Mouse (Mus musculus) small intestine, adult 2 months (tissue): ENCODE data around the gene Bcr. TPM values are rescaled to one million over a fixed set of nuclear protein-coding genes. Genes with fewer than 3 reads are reported as not detected.
A peak's percentile ranks its signal among the peaks of the same experiment; 100 is the strongest.

Experiments
- H3K27ac ChIP-seq: fragments of 200-500 bp; 2 replicates; pipeline ENCODE4 v1.5.1; 2012; ENCODE audit warnings: low read depth, low read length, control low read depth, inconsistent platforms; ENCODE audit not compliant: insufficient read depth
- H3K27me3 ChIP-seq: fragments of 200-500 bp; 2 replicates; pipeline ENCODE4 v1.6.1; 2012; ENCODE audit warnings: mild to moderate bottlenecking, moderate library complexity, low read length, inconsistent platforms; ENCODE audit not compliant: control insufficient read depth, insufficient read depth
- H3K36me3 ChIP-seq: fragments of 200-500 bp; 2 replicates; pipeline ENCODE4 v1.6.1; 2012; ENCODE audit warnings: mild to moderate bottlenecking, low read length, control low read depth, inconsistent platforms; ENCODE audit not compliant: control insufficient read depth, insufficient read depth
- H3K4me1 ChIP-seq: fragments of 200-500 bp; 2 replicates; pipeline ENCODE4 v1.6.1; 2012; ENCODE audit warnings: low read length, inconsistent platforms, mixed read lengths; ENCODE audit not compliant: control insufficient read depth, insufficient read depth, insufficient read length
- H3K4me3 ChIP-seq: fragments of 200-500 bp; 2 replicates; pipeline ENCODE4 v1.5.1; 2012; ENCODE audit warnings: low read depth, mild to moderate bottlenecking, control low read depth, inconsistent platforms, low read length, moderate library complexity
- CTCF ChIP-seq: fragments of 200-500 bp; IDR thresholded peaks from 2 replicates; pipeline ENCODE4 v1.5.1; 2012; ENCODE audit warnings: low read depth, mild to moderate bottlenecking, control low read depth, inconsistent platforms, low read length, moderate library complexity, mixed read lengths; ENCODE audit not compliant: insufficient replicate concordance, insufficient read length; ENCODE audit errors: extremely low read depth
- POLR2A ChIP-seq: fragments of 200-500 bp; IDR thresholded peaks from 2 replicates; pipeline ENCODE4 v1.6.1; 2012; ENCODE audit warnings: low read depth, mild to moderate bottlenecking, control low read depth, inconsistent platforms, low read length, moderate library complexity
- WGBS: fragments of 180-500 bp; shearing (Covaris S2); methylation state at CpG from one replicate; pipeline ENCODE4 v1.1.7; 2018; 5-methylcytosine and 5-hydroxymethylcytosine counted together
- polyA plus RNA-seq: library from polyadenylated mRNA; depleted of rRNA; stranded (reverse); fragments of >200 nt; gene quantifications from 2 replicates; pipeline ENCODE4 v1.2.3, GENCODE M21; 2012

Gene Bcr
- polyA plus RNA-seq, 1 experiment: 46.9 TPM

DNA sequence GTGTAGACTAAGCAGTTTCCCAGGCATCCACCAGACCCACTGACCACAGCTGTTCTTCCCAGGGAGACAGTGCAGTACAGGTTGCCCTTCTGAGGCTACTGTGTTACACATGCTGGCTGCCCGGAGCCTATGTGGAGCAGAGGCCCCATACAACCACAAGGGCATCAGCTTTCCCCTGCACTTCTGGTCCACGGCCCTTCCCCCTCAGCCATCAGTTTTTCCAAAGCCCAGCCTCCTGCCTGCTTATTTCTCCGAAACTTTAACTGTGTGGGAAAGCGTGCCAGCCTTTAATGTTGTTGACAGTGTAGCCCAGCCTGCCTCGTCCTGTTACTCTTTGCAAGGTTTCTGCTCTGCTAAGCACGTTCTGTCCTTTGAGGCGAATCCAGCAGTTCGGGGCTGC lies 112.7 kb downstream of the Bcr start:
- H3K36me3 ChIP-seq: peaks cover 44% of the 10 kb centered on the region
- TF ChIP-seq POLR2A (no peak), CTCF (no peak)
- H3K27me3 ChIP-seq: no peaks in the 10 kb centered on the region
- H3K4me3 ChIP-seq: no peak overlapping the region
- 76% methylated on average over 8 of the region's 8 CpGs for WGBS
- peak overlapping the region; percentile 48 for H3K27ac ChIP-seq
- peaks cover 2% of the 10 kb centered on the region for H3K4me1 ChIP-seq

DNA sequence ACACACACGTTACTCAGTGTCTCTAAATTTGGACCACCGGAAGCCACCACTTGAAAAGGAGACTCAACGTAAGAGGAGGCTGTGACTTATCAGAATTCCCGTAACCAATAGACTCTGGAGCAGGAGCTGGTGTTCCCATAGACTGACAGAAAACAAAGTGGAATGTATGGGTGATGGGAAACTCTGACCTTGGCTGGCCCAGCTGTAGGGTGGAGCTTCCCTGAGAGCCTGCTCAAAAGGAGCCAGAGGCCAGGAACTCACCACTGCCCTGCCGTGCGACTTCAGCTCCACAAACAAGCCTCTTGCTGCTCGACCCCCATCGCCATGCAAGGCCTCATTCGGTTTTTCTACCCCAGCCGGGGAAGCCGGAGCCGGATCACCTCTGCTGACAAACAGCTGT lies 113.3 kb downstream of the Bcr start:
- no peaks in the 10 kb centered on the region for H3K27me3 ChIP-seq
- peak overlapping the region; percentile 56 for H3K4me3 ChIP-seq
- peaks cover 46% of the 10 kb centered on the region for H3K36me3 ChIP-seq
- peak overlapping the region; percentile 85 for H3K27ac ChIP-seq
- 74% methylated on average over 12 of the region's 12 CpGs for WGBS
- H3K4me1 ChIP-seq: peaks cover 2% of the 10 kb centered on the region
- TF ChIP-seq POLR2A (peak; percentile 33; the same call in 1 of the 2 replicates), CTCF (no peak)

DNA sequence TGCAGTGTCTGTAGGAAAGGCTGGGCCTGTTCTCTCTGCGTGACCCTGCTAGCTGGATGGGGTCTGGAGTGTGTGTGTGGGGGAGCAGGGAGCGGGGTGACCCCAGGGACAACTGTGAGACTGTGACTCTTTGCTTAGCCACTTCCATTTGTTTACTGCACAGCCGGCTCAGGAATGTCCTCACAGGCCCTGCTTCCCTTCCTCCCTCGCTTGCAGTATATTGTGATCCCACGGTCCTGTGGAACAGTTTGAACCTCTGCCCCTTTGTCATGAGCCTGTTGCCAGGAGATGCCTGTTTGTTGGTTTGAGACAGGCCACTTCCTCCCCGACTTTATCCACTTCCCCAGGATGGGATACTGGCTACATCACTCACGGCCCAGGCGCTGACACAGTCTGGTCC lies 116.1 kb downstream of the Bcr start:
- Histone ChIP-seq H3K4me3 (peak overlapping the region; percentile 11), H3K27me3 (no peaks in the 10 kb centered on the region), H3K4me1 (no peaks in the 10 kb centered on the region; the same call in 1 of the 2 replicates), H3K36me3 (peaks cover 63% of the 10 kb centered on the region), H3K27ac (peak overlapping the region; percentile 69)
- TF ChIP-seq CTCF (no peak), POLR2A (no peak)
- 70% methylated on average over 8 of the region's 8 CpGs for WGBS

- WGBS: 92% methylated on average over 5 of the region's 5 CpGs
- H3K36me3 ChIP-seq: peaks cover 77% of the 10 kb centered on the region
- H3K4me3 ChIP-seq: no peak overlapping the region
- TF ChIP-seq POLR2A (no peak), CTCF (no peak)
- H3K27ac ChIP-seq: no peak overlapping the region
- no peaks in the 10 kb centered on the region; the same call in 1 of the 2 replicates for H3K4me1 ChIP-seq
- no peaks in the 10 kb centered on the region for H3K27me3 ChIP-seq
These were observed 118.5 kb downstream of the Bcr start for GRCm38 (mm10) chr10:75178911-75179310.

DNA sequence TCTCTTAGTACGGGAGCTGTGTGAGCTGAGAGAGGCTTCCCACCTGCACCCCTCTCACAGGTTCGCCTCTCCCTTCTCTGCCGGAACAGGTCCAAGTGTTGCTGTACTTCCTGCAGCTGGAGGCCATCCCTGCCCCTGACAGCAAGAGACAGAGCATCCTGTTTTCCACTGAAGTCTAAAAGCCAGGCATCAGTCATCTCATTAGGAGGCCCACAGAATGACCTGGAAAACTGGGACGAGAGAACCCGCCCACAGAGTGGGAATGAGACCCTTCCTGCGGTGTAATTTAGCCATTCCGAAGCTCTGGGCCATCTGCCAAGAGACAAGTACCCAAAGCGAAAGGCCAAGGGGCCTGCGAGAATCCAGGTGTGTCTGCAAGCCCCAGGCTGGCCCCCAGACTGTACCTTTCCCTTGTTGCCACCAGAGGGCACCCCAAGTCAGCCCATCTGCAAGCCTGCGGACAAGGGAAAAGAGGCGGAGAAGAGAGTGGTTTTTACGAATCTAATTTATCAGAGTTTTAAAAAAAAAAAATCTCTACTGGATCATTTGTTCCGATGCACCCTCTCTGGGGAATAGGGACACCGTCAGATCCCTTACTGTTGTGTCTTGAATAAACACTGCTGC lies 121.9 kb downstream of the Bcr start:
- peaks cover 63% of the 10 kb centered on the region for H3K36me3 ChIP-seq
- 16% methylated on average over 14 of the region's 14 CpGs for WGBS
- no peak overlapping the region for H3K4me3 ChIP-seq
- H3K4me1 ChIP-seq: peaks cover under 1% of the 10 kb centered on the region; the same call in 1 of the 2 replicates
- TF ChIP-seq POLR2A: no peak
- peak; percentile 96 for TF ChIP-seq CTCF
- H3K27ac ChIP-seq: no peak overlapping the region
- no peaks in the 10 kb centered on the region for H3K27me3 ChIP-seq

GRCm38 (mm10) chr10:75184826-75185225 lies 124.4 kb downstream of the Bcr start:
- 90% methylated on average over 9 of the region's 9 CpGs for WGBS
- TF ChIP-seq POLR2A (no peak), CTCF (no peak)
- H3K4me1 ChIP-seq: peaks cover 6% of the 10 kb centered on the region; the same call in 1 of the 2 replicates

GRCm38 (mm10) chr10:75186551-75186950 lies 126.2 kb downstream of the Bcr start:
- 47% methylated on average over 6 of the region's 6 CpGs for WGBS
- Histone ChIP-seq H3K27ac (no peak overlapping the region), H3K4me1 (peaks cover 6% of the 10 kb centered on the region; the same call in 1 of the 2 replicates), H3K4me3 (no peak overlapping the region), H3K36me3 (peaks cover 21% of the 10 kb centered on the region), H3K27me3 (no peaks in the 10 kb centered on the region)
- TF ChIP-seq CTCF (no peak), POLR2A (no peak)

More at GRCm38 (mm10) chr10:75184826-75185225, 124.4 kb downstream of the Bcr start:
- H3K36me3 ChIP-seq: peaks cover 38% of the 10 kb centered on the region
- H3K27me3 ChIP-seq: no peaks in the 10 kb centered on the region
- H3K27ac ChIP-seq: no peak overlapping the region
- H3K4me3 ChIP-seq: no peak overlapping the region
